Mouse (Mus musculus): ENCODE measurements around the gene Stra6. TPM values are rescaled to one million over a fixed set of nuclear protein-coding genes. Genes with fewer than 3 reads are reported as not detected.

The Stra6 gene
- total RNA-seq, 2 experiments from 2014 or later = 0.30 to 0.44 TPM

- no peak for DNase-seq
These were observed 32.4 kb downstream of the Stra6 start for GRCm38 (mm10) chr9:58095977-58096376.

DNA sequence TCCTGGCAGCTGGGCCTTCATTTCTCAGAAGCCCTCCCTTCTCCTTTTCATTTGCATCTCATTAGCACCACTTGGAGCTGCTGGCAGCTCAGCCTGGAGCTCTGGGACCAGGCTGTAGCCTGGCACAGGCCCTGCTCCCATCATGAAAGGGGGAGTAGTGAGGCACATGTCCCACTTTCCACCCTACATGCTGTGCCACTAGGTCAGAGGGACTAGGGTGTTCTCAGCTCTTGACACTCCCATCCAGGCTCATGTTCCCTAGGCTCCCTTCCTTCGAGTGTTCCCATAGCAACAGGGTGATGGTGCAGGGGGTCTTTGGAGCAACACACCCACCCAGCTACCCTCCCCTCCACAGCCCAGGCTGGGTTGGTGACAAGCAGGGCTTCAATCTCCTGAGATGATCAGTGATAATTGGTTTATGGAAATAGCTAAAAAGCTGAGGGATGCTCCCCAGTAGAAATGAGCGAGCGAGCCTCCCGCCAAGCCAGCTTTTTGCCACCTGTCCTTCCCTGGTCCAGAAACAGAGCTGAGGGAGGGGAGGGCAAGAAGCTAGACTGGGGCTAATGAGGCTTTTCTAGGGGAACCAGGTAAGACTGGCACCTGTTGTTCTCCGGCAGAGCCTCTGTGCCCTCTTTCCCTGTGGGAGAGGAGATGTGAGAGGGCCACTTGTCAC lies 33.2 kb downstream of the Stra6 start:
- no peak for DNase-seq

DNA sequence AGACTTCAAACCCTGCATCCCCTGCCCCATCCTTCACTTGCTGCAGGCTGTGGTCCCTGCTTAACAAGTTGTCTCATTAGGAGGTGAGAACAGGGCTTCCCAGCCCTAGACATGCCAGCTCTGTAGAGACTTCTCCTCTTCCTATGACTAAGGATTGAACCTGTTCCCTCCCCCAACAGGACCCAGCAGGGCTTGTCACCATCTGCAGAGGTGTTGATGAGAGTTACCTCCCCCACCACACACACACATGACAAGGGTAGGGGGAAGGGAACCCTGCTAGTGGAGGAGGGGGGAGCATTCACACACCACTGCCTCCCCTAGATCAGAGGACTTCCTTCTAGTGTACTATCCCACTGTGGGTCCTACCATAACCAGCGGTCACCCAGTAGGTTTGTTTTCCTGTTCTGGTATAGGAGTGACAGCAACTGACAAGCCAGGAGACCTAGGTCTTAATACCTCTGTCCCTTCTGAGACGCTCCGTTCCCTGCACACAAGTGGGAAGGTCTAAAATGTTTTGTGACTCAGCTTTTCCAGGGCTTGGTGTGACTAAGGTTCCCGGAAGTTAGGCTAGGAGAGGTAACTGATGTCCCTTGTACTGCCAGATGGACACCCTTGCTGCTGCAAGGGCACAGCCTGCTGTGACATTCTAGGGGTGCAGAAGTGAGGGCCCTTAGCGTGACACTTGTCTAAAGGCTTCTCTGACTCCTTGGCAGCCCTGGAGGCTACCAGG lies 36.4 kb downstream of the Stra6 start:
- DNase-seq = no peak

GRCm38 (mm10) chr9:58102013-58102412 lies 38.4 kb downstream of the Stra6 start:
- no peak for DNase-seq

- no peak for DNase-seq
These were observed 40.1 kb downstream of the Stra6 start for GRCm38 (mm10) chr9:58103647-58104046.

GRCm38 (mm10) chr9:58105595-58106169 lies 42.1 kb downstream of the Stra6 start:
- no peak for DNase-seq

GRCm38 (mm10) chr9:58107494-58107893 lies 43.9 kb downstream of the Stra6 start:
- no peak for DNase-seq

DNA sequence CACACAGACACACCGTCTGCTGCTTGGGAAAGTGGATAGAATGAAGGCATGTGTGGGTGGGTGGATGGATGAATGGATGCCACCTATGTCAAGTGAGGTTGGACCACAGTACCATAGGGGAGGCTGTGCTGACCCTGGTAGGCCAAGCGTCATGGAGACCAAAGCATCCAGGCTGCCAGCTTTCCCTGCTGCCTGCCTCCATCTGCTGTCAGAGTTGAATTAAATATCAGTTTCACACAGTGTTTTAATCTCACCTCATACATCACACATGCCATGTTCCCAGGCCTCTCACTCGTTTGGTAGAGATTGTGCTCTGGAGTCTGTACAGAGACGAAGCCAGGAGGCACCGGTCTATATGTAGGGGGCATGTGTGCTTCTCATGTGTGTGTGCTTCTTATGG lies 47.2 kb downstream of the Stra6 start:
- no peak for DNase-seq

DNA sequence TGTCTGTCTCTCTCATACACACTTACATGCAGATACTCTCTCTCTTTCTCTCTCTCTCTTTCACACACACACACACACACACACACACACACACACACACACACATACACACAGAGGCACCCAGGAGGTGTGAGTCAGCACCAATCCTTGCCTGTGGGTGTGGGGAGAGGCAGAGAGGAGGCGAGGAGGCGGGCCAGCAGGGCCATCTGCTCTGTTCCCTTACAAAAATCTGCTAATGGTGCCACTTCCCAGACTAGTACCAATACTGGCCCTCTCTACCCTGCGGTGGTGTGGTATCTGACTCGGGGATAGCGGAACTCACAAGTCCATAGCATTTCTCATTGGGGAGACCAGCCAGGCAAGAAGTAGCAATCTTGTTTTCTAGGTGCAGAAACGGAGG lies 47.8 kb downstream of the Stra6 start:
- DNase-seq = no peak

DNA sequence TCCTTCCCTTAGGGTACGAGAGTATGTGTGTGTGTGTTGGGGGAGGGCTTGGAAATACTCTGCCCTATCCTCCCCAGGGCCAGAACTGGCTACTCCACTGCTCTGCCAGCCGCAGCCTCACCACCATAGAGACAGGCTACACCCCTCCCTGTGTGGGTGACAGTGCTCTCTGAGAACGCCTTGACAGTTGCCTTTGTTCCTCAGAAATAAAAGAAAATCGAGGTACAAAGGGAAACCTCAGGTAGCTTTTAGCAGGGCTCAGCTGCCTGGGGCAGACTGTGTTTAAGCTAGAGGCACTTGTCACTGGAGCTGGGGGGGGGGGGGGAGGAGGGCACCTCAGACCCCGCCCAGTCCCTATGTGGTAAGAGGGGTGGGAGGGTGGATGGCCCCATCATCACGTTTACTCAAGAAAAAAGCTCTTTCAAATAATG lies 48.7 kb downstream of the Stra6 start:
- DNase-seq = no peak

GRCm38 (mm10) chr9:58112866-58113278 lies 49.3 kb downstream of the Stra6 start:
- no peak for DNase-seq

DNA sequence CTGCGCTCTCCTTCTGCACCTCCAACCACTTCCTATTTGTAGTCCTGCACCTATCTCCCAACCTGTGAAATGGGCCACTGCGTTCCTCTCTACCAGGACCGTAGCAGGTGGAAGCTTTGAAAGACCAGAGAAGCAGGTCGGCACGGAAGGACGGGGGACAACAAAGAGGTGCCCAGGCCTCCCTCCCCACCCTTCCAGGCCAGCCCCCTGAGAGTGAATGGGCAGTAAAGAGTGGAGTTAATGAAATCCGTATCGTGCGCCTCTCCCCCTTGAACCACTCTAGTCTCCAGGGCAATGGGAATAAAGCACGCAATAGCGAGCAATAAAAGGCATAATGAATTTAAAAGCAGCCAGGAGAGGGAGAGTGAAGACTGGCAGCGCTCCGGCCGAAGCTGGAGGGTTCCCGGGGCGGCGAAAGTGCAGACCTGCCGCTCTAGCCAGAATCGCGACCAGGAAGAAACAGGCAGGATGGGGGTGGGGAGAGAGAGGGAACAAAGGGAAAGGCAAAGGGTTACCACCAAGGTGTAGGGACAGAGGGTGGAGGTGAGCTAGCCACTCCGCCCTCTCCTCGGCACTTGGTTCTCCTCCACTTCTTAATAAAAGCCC lies 49.8 kb downstream of the Stra6 start:
- no peak for DNase-seq

DNA sequence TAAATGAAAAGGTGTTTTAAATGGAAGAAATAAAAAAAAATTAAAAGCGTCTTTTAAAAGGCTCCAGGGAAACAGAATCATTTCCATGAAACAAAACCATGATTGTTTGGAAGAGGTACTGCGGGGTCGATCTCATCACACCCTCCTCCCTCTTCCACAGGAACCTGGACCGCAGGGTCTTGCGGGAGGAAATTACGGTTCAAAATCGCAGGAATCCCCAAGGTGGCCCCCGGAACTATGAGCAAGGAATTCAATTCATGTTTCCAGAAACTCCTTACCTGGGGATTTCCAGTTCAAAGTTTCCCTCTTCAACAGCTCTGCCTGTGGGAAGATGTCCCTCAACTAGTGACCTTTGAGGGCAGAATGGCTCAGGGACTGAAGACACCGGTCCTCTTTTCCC lies 50.4 kb downstream of the Stra6 start:
- DNase-seq = no peak

GRCm38 (mm10) chr9:58115297-58115925 lies 51.8 kb downstream of the Stra6 start:
- no peak for DNase-seq

DNA sequence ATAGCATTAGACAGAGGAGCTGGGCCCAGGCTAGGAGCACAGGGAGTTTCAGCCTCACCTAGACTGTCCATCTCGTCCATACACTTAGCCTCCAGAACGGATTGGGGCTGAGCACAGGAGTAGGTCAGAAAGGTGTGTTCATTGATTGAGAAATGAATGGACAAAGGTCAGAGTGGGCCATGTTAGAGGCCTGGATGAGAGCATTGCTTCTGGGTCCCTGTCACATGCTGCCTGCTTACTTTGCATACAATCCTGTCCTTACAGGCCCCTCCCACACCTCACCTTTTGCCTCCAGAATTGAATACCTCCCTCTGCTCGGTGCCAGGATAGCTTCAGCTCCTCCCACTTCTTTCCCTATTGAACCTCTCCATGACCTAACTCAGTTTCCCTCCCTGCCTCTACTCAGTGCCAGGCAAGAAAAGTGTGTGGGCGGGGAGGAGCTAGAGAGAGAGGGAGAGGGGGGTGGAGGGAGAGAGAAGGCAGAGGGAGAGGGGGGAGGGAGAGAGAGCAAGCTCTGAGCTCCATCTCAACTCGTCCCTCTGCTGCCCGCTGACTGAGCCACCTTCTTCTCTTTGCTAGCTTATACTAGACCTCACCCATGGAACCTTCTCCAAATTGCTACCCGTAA lies 52.5 kb downstream of the Stra6 start:
- no peak for DNase-seq

DNA sequence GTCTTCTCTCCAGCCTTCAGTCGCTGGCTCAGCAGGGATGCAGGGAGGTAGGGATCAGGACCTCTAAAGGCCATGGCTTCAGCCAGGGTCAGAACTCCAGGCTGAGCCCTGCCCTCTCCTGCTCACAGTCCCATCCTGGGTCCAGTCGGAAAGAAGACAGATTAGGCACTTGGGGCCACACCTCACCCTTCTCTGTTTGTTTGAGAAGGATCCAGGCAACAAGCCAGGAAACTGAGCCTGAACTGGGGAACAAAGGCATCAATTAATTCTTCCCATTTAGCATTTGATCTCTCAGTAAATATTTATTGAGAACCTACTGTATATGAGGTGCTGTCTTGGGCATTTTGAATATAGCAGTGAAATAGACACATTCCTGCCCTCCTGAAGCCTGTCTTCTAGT lies 55.1 kb downstream of the Stra6 start, which contains the start of gene Ccdc33:
Ccdc33 (minus strand) TSS at position 153 of the 400 bp plus-strand sequence.
- no peak for DNase-seq

DNA sequence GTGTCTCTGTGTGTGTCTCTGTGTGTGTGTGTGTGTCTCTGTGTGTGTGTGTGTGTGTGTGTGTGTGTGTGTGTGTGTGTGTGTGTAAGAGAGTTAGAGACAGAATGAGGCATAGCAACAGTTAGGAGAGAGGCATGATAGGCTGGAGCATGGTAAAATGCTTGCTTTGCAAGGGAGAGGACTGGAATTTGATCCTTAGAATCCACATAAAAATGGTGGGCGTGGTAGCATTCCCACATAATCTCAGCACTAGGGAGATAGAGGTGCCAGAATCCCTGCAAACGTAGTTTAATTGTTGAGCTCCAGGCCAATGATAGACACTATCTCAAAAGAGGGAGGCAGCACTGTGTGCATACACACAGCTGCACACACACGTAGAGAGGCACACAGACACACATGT lies 61.5 kb downstream of the Stra6 start:
- no peak for DNase-seq

DNA sequence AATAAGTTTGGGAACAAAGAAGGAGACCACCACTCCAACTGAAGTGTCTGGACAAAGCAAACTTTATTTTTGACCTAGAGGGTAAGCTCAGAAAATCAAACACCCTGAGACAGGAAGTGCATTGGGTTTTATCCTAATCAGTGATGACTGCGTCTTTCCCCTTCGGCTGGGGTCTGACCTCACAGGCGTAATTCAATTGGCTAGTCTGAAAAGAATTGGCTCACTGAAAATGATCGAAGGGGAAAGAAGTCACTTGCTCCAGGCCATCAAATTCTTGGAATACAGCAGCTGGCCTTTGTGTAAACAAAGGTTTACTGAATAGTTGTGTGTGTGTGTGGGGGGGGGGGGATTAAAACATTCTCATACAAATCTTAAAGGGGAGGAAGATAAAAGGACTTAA lies 62.2 kb downstream of the Stra6 start:
- DNase-seq = no peak

- DNase-seq = no peak
These were observed 65.4 kb downstream of the Stra6 start for GRCm38 (mm10) chr9:58128926-58129413.

DNA sequence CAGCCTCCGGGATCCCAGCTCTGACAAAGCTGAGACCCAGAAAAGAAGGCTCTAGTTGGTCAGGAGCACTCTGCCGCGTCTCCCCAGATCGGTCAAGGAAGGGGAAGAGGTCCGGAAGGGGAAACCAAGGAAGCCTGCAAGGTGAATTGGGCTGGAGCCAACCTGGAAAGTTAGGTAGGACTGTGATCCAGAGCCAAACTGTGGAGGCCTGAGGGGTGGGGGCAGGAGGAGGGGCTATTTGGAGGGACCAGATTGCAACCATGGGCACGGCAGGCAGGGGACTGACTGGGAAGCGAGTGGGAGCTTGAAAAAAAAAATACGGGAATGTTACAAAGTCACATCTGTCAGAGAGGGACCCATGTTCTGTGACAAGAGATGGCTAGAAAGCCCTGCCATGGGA lies 65.9 kb downstream of the Stra6 start:
- DNase-seq = no peak

GRCm38 (mm10) chr9:58130909-58131308 lies 67.3 kb downstream of the Stra6 start:
- DNase-seq = no peak

GRCm38 (mm10) chr9:58131735-58132134 lies 68.1 kb downstream of the Stra6 start:
- DNase-seq = no peak
